Mouse (Mus musculus) MEL (cell line): ENCODE measurements around the gene Trak1.

Experiments
- CTCF ChIP-seq, 3 experiments: IDR thresholded peaks in 2 of 3; conservative IDR thresholded peaks in 1 of 3; 2 replicates each; pipeline ENCODE4 v1.5.1; 2011 to 2012; ENCODE audit warnings: low read length in 3 of 3, low read depth in 2 of 3, mild to moderate bottlenecking in 2 of 3, improper control_type of control experiment in 1 of 3, inconsistent platforms in 1 of 3, mixed read lengths in 1 of 3, moderate library complexity in 1 of 3; ENCODE audit not compliant: control insufficient read depth in 1 of 3, insufficient read depth in 1 of 3, poor library complexity in 1 of 3, severe bottlenecking in 1 of 3
- GATA1 ChIP-seq: IDR thresholded peaks from 2 replicates; pipeline ENCODE4 v1.6.1; 2011; ENCODE audit warnings: low read depth, low read length, improper control_type of control experiment
- MAFK ChIP-seq: IDR thresholded peaks from 2 replicates; pipeline ENCODE4 v1.6.1; 2011; ENCODE audit warnings: low read depth, mild to moderate bottlenecking, low read length, improper control_type of control experiment, borderline replicate concordance
- MAX ChIP-seq: IDR thresholded peaks from 2 replicates; pipeline ENCODE4 v1.6.1; 2011; ENCODE audit warnings: low read length, improper control_type of control experiment
- NRF1 ChIP-seq: IDR thresholded peaks from 2 replicates; pipeline ENCODE4 v1.6.1; 2014; ENCODE audit warnings: low read depth, mild to moderate bottlenecking, inconsistent platforms, low read length, improper control_type of control experiment, moderate library complexity; ENCODE audit not compliant: poor library complexity, insufficient read depth, severe bottlenecking
- SIN3A ChIP-seq: IDR thresholded peaks from 2 replicates; pipeline ENCODE4 v1.6.1; 2012; ENCODE audit warnings: low read length, improper control_type of control experiment, inconsistent platforms

GRCm38 (mm10) chr9:121310501-121310900 is 13.2 kb downstream of the Trak1 start:
- TF ChIP-seq SIN3A = no peak
- TF ChIP-seq GATA1 = no peak
- TF ChIP-seq MAFK = no peak
- TF ChIP-seq NRF1 = no peak
- TF ChIP-seq MAX = no peak
- no peak for TF ChIP-seq CTCF (IDR thresholded peaks at IDR 0.05 in 2 of 3, conservative IDR thresholded peaks at IDR 0.05 in 1 of 3; ENCODE audit: control insufficient read depth in 1 of 3, insufficient read depth in 1 of 3, low read depth in 2 of 3, low read length in 3 of 3, poor library complexity in 1 of 3, severe bottlenecking in 1 of 3)
